Mouse (Mus musculus): ENCODE measurements at regions not wholly inside any gene's neighbourhood (a gene's known extent, or its start where the extent isn't known, plus 50 kb on each side); places are given as distances from the start of the nearest gene placed in this dataset.

- TF ChIP-seq CTCF (IDR thresholded peaks at IDR 0.05; ENCODE audit: extremely low read depth, insufficient read depth, insufficient read length, insufficient replicate concordance) (no peak), POLR2A (IDR thresholded peaks at IDR 0.05; ENCODE audit: low read depth, low read length) (no peak)
Measured at GRCm38 (mm10) chr16:12779079-12779478, 330.4 kb upstream of the Ercc4 start.
